Mouse (Mus musculus) MEL (cell line): ENCODE measurements around the gene Morn1.

Source experiments
- CTCF ChIP-seq, 3 experiments: IDR thresholded peaks in 2 of 3; conservative IDR thresholded peaks in 1 of 3; 2 replicates each; pipeline ENCODE4 v1.5.1; 2011 to 2012; ENCODE audit warnings: low read length in 3 of 3, low read depth in 2 of 3, mild to moderate bottlenecking in 2 of 3, improper control_type of control experiment in 1 of 3, inconsistent platforms in 1 of 3, mixed read lengths in 1 of 3, moderate library complexity in 1 of 3; ENCODE audit not compliant: control insufficient read depth in 1 of 3, insufficient read depth in 1 of 3, poor library complexity in 1 of 3, severe bottlenecking in 1 of 3
- TAL1 ChIP-seq: IDR thresholded peaks from 2 replicates; pipeline ENCODE4 v1.6.1; 2012; ENCODE audit warnings: mild to moderate bottlenecking, inconsistent platforms, low read length, moderate library complexity, mixed read lengths

GRCm38 (mm10) chr4:155097452-155097851, 11.1 kb downstream of the Morn1 start:
- no peak for TF ChIP-seq TAL1
- no peak for TF ChIP-seq CTCF (IDR thresholded peaks at IDR 0.05 in 2 of 3, conservative IDR thresholded peaks at IDR 0.05 in 1 of 3; ENCODE audit: control insufficient read depth in 1 of 3, insufficient read depth in 1 of 3, low read depth in 2 of 3, low read length in 3 of 3, poor library complexity in 1 of 3, severe bottlenecking in 1 of 3)
